Mouse (Mus musculus): ENCODE data around the gene Casz1. TPM values are rescaled to one million over a fixed set of nuclear protein-coding genes. Genes with fewer than 3 reads are reported as not detected.
A peak's percentile ranks its signal among the peaks of the same experiment; 100 is the strongest.

Casz1 gene
- polyA plus RNA-seq, 1 experiment from 2014 or later = 19.9 TPM

- peaks cover 15% of the 10 kb centered on the region for H3K27me3 ChIP-seq (ENCODE audit: control insufficient read depth, insufficient read depth, low read length)
- no peak overlapping the region for H3K9ac ChIP-seq (ENCODE audit: low read depth, low read length)
- no peaks in the 10 kb centered on the region for H3K36me3 ChIP-seq (ENCODE audit: control insufficient read depth, insufficient read depth, low read length)
- no peaks in the 10 kb centered on the region for H3K9me3 ChIP-seq (replicated peaks; ENCODE audit: control insufficient read depth, low read length)
- H3K27ac ChIP-seq (ENCODE audit: low read depth, low read length) = no peak overlapping the region; the same call in 1 of the 2 replicates
- ATAC-seq (replicated peaks; ENCODE audit: insufficient number of reproducible peaks, low FRiP score, low TSS enrichment) = no peak
- no peak overlapping the region for H3K4me2 ChIP-seq
- no peak overlapping the region for H3K4me3 ChIP-seq (ENCODE audit: low read depth, low read length)
- H3K4me1 ChIP-seq (ENCODE audit: control insufficient read depth, insufficient read depth, low read length) = peaks cover 23% of the 10 kb centered on the region
- 40% methylated on average over 6 of the region's 6 CpGs for WGBS (ENCODE audit: insufficient replicate concordance)
These were observed 31.6 kb upstream of the Casz1 start for GRCm38 (mm10) chr4:148772658-148773057.

GRCm38 (mm10) chr4:148774036-148774435 is 30.2 kb upstream of the Casz1 start:
- H3K9ac ChIP-seq (ENCODE audit: low read depth, low read length) = no peak overlapping the region
- peaks cover 23% of the 10 kb centered on the region for H3K4me1 ChIP-seq (ENCODE audit: control insufficient read depth, insufficient read depth, low read length)
- no peak overlapping the region for H3K4me3 ChIP-seq (ENCODE audit: low read depth, low read length)
- no peak overlapping the region for H3K4me2 ChIP-seq
- WGBS (ENCODE audit: insufficient replicate concordance) = 62% methylated on average over 6 of the region's 6 CpGs
- no peak overlapping the region for H3K27ac ChIP-seq (ENCODE audit: low read depth, low read length)
- H3K27me3 ChIP-seq (ENCODE audit: control insufficient read depth, insufficient read depth, low read length) = peaks cover 22% of the 10 kb centered on the region
- H3K9me3 ChIP-seq (replicated peaks; ENCODE audit: control insufficient read depth, low read length) = no peaks in the 10 kb centered on the region
- no peak for ATAC-seq (replicated peaks; ENCODE audit: insufficient number of reproducible peaks, low FRiP score, low TSS enrichment)
- H3K36me3 ChIP-seq (ENCODE audit: control insufficient read depth, insufficient read depth, low read length) = no peaks in the 10 kb centered on the region

- Histone ChIP-seq H3K4me3 (ENCODE audit: low read depth, low read length) (no peak overlapping the region), H3K27ac (ENCODE audit: low read depth, low read length) (no peak overlapping the region), H3K4me1 (ENCODE audit: control insufficient read depth, insufficient read depth, low read length) (peaks cover 15% of the 10 kb centered on the region), H3K36me3 (ENCODE audit: control insufficient read depth, insufficient read depth, low read length) (no peaks in the 10 kb centered on the region), H3K4me2 (no peak overlapping the region), H3K27me3 (ENCODE audit: control insufficient read depth, insufficient read depth, low read length) (peaks cover 18% of the 10 kb centered on the region), H3K9ac (ENCODE audit: low read depth, low read length) (no peak overlapping the region), H3K9me3 (replicated peaks; ENCODE audit: control insufficient read depth, low read length) (no peaks in the 10 kb centered on the region)
- no peak for ATAC-seq (replicated peaks; ENCODE audit: insufficient number of reproducible peaks, low FRiP score, low TSS enrichment)
- WGBS (ENCODE audit: insufficient replicate concordance) = 66% methylated on average over 10 of the region's 10 CpGs
These were observed 28.6 kb upstream of the Casz1 start for GRCm38 (mm10) chr4:148775476-148776269.

- Histone ChIP-seq H3K27ac (ENCODE audit: low read depth, low read length) (no peak overlapping the region), H3K9ac (ENCODE audit: low read depth, low read length) (0 out of 2 replicates have a peak overlapping the region, but pooled peaks have one; percentile 49), H3K9me3 (replicated peaks; ENCODE audit: control insufficient read depth, low read length) (no peaks in the 10 kb centered on the region), H3K27me3 (ENCODE audit: control insufficient read depth, insufficient read depth, low read length) (peaks cover 7% of the 10 kb centered on the region; the same call in 1 of the 2 replicates), H3K36me3 (ENCODE audit: control insufficient read depth, insufficient read depth, low read length) (no peaks in the 10 kb centered on the region), H3K4me1 (ENCODE audit: control insufficient read depth, insufficient read depth, low read length) (peaks cover 26% of the 10 kb centered on the region), H3K4me3 (ENCODE audit: low read depth, low read length) (no peak overlapping the region), H3K4me2 (no peak overlapping the region)
- WGBS (ENCODE audit: insufficient replicate concordance) = 24% methylated on average over 8 of the region's 8 CpGs
- no peak for ATAC-seq (replicated peaks; ENCODE audit: insufficient number of reproducible peaks, low FRiP score, low TSS enrichment)
These were observed 24.1 kb upstream of the Casz1 start for GRCm38 (mm10) chr4:148780097-148780621.

- Histone ChIP-seq H3K27me3 (ENCODE audit: control insufficient read depth, insufficient read depth, low read length) (peaks cover 7% of the 10 kb centered on the region; the same call in 1 of the 2 replicates), H3K27ac (ENCODE audit: low read depth, low read length) (no peak overlapping the region), H3K36me3 (ENCODE audit: control insufficient read depth, insufficient read depth, low read length) (no peaks in the 10 kb centered on the region), H3K9me3 (replicated peaks; ENCODE audit: control insufficient read depth, low read length) (no peaks in the 10 kb centered on the region), H3K9ac (ENCODE audit: low read depth, low read length) (no peak overlapping the region), H3K4me3 (ENCODE audit: low read depth, low read length) (no peak overlapping the region), H3K4me1 (ENCODE audit: control insufficient read depth, insufficient read depth, low read length) (peaks cover 30% of the 10 kb centered on the region), H3K4me2 (no peak overlapping the region)
- ATAC-seq (replicated peaks; ENCODE audit: insufficient number of reproducible peaks, low FRiP score, low TSS enrichment) = no peak
- 78% methylated on average over 7 of the region's 7 CpGs for WGBS (ENCODE audit: insufficient replicate concordance)
These were observed 22.7 kb upstream of the Casz1 start for GRCm38 (mm10) chr4:148781516-148781915.

GRCm38 (mm10) chr4:148782880-148783279 is 21.3 kb upstream of the Casz1 start:
- WGBS (ENCODE audit: insufficient replicate concordance) = 77% methylated on average over 6 of the region's 6 CpGs
- Histone ChIP-seq H3K27ac (ENCODE audit: low read depth, low read length) (no peak overlapping the region), H3K9ac (ENCODE audit: low read depth, low read length) (no peak overlapping the region), H3K9me3 (replicated peaks; ENCODE audit: control insufficient read depth, low read length) (no peaks in the 10 kb centered on the region), H3K36me3 (ENCODE audit: control insufficient read depth, insufficient read depth, low read length) (no peaks in the 10 kb centered on the region), H3K4me2 (no peak overlapping the region), H3K27me3 (ENCODE audit: control insufficient read depth, insufficient read depth, low read length) (peaks cover 5% of the 10 kb centered on the region; the same call in 1 of the 2 replicates), H3K4me3 (ENCODE audit: low read depth, low read length) (no peak overlapping the region), H3K4me1 (ENCODE audit: control insufficient read depth, insufficient read depth, low read length) (peaks cover 33% of the 10 kb centered on the region)
- ATAC-seq (replicated peaks; ENCODE audit: insufficient number of reproducible peaks, low FRiP score, low TSS enrichment) = no peak

GRCm38 (mm10) chr4:148783760-148784159 is 20.5 kb upstream of the Casz1 start:
- no peak overlapping the region for H3K4me3 ChIP-seq (ENCODE audit: low read depth, low read length)
- no peaks in the 10 kb centered on the region for H3K27me3 ChIP-seq (ENCODE audit: control insufficient read depth, insufficient read depth, low read length)
- 26% methylated on average over 6 of the region's 6 CpGs for WGBS (ENCODE audit: insufficient replicate concordance)
- peaks cover 33% of the 10 kb centered on the region for H3K4me1 ChIP-seq (ENCODE audit: control insufficient read depth, insufficient read depth, low read length)
- H3K27ac ChIP-seq (ENCODE audit: low read depth, low read length) = peak overlapping the region; percentile 89
- no peaks in the 10 kb centered on the region for H3K36me3 ChIP-seq (ENCODE audit: control insufficient read depth, insufficient read depth, low read length)
- H3K9ac ChIP-seq (ENCODE audit: low read depth, low read length) = no peak overlapping the region
- no peak overlapping the region for H3K4me2 ChIP-seq
- ATAC-seq (replicated peaks; ENCODE audit: insufficient number of reproducible peaks, low FRiP score, low TSS enrichment) = peak; percentile 40
- no peaks in the 10 kb centered on the region for H3K9me3 ChIP-seq (replicated peaks; ENCODE audit: control insufficient read depth, low read length)

GRCm38 (mm10) chr4:148785053-148785567 is 19.1 kb upstream of the Casz1 start:
- WGBS (ENCODE audit: insufficient replicate concordance) = 55% methylated on average over 6 of the region's 6 CpGs
- H3K4me2 ChIP-seq = no peak overlapping the region
- H3K27me3 ChIP-seq (ENCODE audit: control insufficient read depth, insufficient read depth, low read length) = no peaks in the 10 kb centered on the region
- ATAC-seq (replicated peaks; ENCODE audit: insufficient number of reproducible peaks, low FRiP score, low TSS enrichment) = no peak
- H3K9ac ChIP-seq (ENCODE audit: low read depth, low read length) = no peak overlapping the region
- no peaks in the 10 kb centered on the region for H3K9me3 ChIP-seq (replicated peaks; ENCODE audit: control insufficient read depth, low read length)
- H3K4me1 ChIP-seq (ENCODE audit: control insufficient read depth, insufficient read depth, low read length) = peaks cover 30% of the 10 kb centered on the region
- H3K36me3 ChIP-seq (ENCODE audit: control insufficient read depth, insufficient read depth, low read length) = no peaks in the 10 kb centered on the region
- peak overlapping the region; percentile 89; the same call in 1 of the 2 replicates for H3K27ac ChIP-seq (ENCODE audit: low read depth, low read length)
- no peak overlapping the region for H3K4me3 ChIP-seq (ENCODE audit: low read depth, low read length)

Measured in heart, embryonic 11.5 days (tissue).